Mouse (Mus musculus): ENCODE data around the gene Focad. TPM values are rescaled to one million over a fixed set of nuclear protein-coding genes. Genes with fewer than 3 reads are reported as not detected.

Gene Focad
- polyA plus RNA-seq, 1 experiment = 9.5 TPM

DNA sequence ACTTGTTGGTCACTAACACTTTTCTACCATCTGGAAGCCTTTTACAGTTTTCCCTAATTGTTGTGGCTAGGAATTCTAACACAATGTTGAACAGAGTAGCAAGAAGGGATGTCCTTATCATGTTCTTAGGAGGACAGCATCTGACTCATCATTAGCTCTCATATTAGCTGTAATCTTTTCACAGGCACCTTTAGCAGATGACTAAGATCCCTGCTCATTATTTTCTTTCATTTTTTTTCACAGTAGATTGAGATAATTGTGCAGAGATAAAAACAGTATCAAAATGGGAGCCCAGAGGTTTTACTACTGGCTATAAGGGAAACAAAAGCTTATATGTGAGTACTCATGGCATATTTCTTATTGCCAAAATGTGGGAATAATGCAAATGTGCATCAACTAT is 330.1 kb downstream of the Focad start:
- Histone ChIP-seq H3K4me3 (replicated peaks; ENCODE audit: extremely low read depth, low read depth, low read length) (no peak overlapping the region), H3K4me1 (ENCODE audit: control insufficient read depth, insufficient read depth, low read length) (no peaks in the 10 kb centered on the region)
- DNase-seq = no peak
- TF ChIP-seq POLR2A (IDR thresholded peaks at IDR 0.05; ENCODE audit: borderline replicate concordance, extremely low read depth, low read depth, low read length) = no peak
- no peak for TF ChIP-seq CTCF (IDR thresholded peaks at IDR 0.05; ENCODE audit: insufficient read depth, low read length)

DNA sequence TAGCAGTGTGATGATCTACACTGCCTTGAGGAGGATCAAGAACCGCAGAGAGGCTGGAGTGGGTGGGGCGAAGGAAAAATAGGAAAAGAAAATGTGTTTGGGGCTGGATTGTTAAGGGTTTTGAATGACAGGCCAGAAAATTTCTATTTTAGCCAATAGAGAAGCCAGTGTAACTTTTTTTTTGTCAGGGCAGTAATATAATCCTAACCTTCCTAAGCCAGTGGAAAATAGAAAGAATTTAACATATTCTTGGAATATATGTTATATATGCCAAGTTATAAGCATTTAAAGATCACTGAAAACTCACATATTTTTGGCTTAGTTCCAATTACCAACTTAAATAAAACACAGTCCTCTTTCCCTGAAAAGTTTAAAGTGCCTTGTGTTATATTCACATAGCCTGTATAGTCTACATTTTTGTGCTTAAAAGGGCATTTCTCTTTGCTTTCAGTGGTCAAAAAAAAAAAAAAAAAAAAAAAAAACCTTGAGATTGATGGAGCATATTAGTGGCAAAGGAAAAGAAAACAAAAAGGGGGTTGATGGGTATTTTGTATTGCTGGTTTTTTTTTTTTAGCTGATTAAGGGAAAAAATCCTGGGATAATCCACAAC is 333.3 kb downstream of the Focad start:
- no peak for TF ChIP-seq CTCF (IDR thresholded peaks at IDR 0.05; ENCODE audit: insufficient read depth, low read length)
- no peak for TF ChIP-seq POLR2A (IDR thresholded peaks at IDR 0.05; ENCODE audit: borderline replicate concordance, extremely low read depth, low read depth, low read length)
- Histone ChIP-seq H3K4me1 (ENCODE audit: control insufficient read depth, insufficient read depth, low read length) (no peaks in the 10 kb centered on the region), H3K4me3 (replicated peaks; ENCODE audit: extremely low read depth, low read depth, low read length) (no peak overlapping the region)
- DNase-seq = no peak
- 91% methylated on average over 2 of the region's 2 CpGs for WGBS

DNA sequence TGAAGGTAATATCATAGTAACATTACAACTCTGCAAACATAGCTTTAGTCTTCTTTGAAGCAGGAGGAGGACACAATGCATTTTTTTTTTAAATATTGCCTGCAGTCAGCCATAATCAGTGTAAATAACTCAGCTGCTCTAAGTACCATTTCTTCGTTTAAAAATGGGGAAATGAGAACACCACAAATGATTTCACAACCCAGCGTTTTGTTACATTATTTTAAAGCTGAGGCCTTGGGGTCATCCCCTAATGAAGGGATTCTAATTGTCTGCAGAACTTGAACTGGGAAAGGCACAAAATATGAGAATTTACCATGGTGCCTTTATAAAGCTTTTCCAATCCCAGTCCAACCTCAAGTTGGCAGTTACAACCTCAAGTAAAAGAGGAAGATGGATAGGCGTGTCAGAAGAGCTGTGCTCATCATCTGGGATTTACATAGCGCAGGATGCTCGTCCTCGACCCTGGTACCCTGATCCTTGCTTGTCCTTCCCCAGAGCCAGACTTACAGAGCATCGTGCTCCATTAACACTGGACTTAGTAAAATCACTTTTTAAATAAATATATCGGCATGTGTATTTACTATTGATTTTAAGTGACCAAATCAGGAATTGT is 338.1 kb downstream of the Focad start:
- 74% methylated on average over 8 of the region's 8 CpGs for WGBS
- H3K4me3 ChIP-seq (replicated peaks; ENCODE audit: extremely low read depth, low read depth, low read length) = no peak overlapping the region
- H3K4me1 ChIP-seq (ENCODE audit: control insufficient read depth, insufficient read depth, low read length) = no peaks in the 10 kb centered on the region
- no peak for DNase-seq
- TF ChIP-seq POLR2A (IDR thresholded peaks at IDR 0.05; ENCODE audit: borderline replicate concordance, extremely low read depth, low read depth, low read length) (no peak), CTCF (IDR thresholded peaks at IDR 0.05; ENCODE audit: insufficient read depth, low read length) (no peak)

DNA sequence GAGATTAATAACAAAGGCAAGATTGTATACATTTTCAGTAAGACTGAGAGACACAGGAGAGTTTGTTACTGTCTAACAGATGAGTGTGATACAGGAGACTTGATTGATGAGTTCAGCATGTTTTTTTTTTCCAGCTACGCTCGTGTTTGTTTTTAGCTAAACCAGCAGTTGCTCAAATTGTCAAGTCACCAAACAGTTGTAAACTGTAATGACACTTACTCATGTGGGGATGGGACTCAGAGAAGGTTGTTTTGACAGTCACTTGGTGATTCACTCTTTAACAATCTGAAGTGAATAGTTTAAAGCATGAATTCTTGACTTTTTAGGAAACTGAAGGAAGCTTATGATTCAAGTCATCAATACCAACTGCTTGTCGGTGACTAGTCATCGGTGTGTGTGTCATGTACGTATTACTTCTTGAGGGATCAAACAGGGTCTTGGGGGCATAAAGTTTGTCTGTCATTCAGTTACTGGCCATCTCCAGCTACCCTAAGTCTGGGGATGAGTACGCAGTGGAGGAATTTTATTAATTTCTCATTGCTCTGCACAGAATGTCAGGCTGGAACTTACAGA is 342.2 kb downstream of the Focad start:
- TF ChIP-seq POLR2A (IDR thresholded peaks at IDR 0.05; ENCODE audit: borderline replicate concordance, extremely low read depth, low read depth, low read length) (no peak), CTCF (IDR thresholded peaks at IDR 0.05; ENCODE audit: insufficient read depth, low read length) (no peak)
- DNase-seq = no peak
- no peaks in the 10 kb centered on the region; the same call in 1 of the 2 replicates for H3K4me1 ChIP-seq (ENCODE audit: control insufficient read depth, insufficient read depth, low read length)
- WGBS = 68% methylated on average over 6 of the region's 6 CpGs
- no peak overlapping the region for H3K4me3 ChIP-seq (replicated peaks; ENCODE audit: extremely low read depth, low read depth, low read length)

DNA sequence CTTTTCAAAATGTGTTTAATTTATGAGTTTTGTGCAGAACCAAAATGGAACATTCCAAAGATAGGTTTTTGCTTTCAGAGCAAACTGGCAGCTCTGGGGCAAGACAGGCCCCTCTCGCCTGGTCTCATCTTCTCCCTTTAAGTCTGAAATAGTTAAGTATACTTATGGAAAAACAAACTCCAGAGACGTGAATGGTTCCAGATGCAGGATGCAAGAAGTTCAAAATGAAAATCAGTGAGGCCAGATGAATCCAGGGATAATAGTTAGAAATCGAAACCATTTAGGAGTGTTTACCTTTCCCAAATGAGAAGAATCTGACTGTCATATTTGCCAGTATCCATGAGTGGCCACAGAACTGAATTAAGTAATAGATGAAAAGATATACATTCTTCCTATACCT is 342.7 kb downstream of the Focad start:
- no peaks in the 10 kb centered on the region; the same call in 1 of the 2 replicates for H3K4me1 ChIP-seq (ENCODE audit: control insufficient read depth, insufficient read depth, low read length)
- WGBS = 67% methylated on average over 3 of the region's 3 CpGs
- no peak for TF ChIP-seq POLR2A (IDR thresholded peaks at IDR 0.05; ENCODE audit: borderline replicate concordance, extremely low read depth, low read depth, low read length)
- TF ChIP-seq CTCF (IDR thresholded peaks at IDR 0.05; ENCODE audit: insufficient read depth, low read length) = no peak
- H3K4me3 ChIP-seq (replicated peaks; ENCODE audit: extremely low read depth, low read depth, low read length) = no peak overlapping the region
- no peak for DNase-seq

DNA sequence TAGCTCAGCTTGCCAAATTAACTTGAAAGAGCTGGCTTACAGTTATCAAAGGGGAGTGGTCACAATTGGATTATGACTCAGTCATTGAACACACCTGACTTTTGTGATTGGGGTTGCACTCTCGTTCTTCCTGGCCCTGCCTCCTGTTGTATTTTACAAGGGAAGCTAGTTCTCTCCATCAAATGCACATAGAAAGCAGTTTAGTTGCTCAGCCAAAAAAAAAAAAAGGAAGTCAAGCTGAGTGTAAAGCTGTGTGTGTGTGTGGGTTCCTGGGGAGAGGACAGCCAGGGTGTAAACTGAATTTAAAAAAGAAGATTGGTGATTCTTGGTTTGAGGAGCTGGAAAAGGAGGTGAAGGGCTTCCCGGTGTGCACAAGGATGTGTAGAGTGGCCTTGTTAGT is 343.5 kb downstream of the Focad start:
- no peak for DNase-seq
- H3K4me3 ChIP-seq (replicated peaks; ENCODE audit: extremely low read depth, low read depth, low read length) = no peak overlapping the region
- no peak for TF ChIP-seq CTCF (IDR thresholded peaks at IDR 0.05; ENCODE audit: insufficient read depth, low read length)
- no peak for TF ChIP-seq POLR2A (IDR thresholded peaks at IDR 0.05; ENCODE audit: borderline replicate concordance, extremely low read depth, low read depth, low read length)
- 27% methylated on average over 2 of the region's 2 CpGs for WGBS
- H3K4me1 ChIP-seq (ENCODE audit: control insufficient read depth, insufficient read depth, low read length) = no peaks in the 10 kb centered on the region; the same call in 1 of the 2 replicates

DNA sequence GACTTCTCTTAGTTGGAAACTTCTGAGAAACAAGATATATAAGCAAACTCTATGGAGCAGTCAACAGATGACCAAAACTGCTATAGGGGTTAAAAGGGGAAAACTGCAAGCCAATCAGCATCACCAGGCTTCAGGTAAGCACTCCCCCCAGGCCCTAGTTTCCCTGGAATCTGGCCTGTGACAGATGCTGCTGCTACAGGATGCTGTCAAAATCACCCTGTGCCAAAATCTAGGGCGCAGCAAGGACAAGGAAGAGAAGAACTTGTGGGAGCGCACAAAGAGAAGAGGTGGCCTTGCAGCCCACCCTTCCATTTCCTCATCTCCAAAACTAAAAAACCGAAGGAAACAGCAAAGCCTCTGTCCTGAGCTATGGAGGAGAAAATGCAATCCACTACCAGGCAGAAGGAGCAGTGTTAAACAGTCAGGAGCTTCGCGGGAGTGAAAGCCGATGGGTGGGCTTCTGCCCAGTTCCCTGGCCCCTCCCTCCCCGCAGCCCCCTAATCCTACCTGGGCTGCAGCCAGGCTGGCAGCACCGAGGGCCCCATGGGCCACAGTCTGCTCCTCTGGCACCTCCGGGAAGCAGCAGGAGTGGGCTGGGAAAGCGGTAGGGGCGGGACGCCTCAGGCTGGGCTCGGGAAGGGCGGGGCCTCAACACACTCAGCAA is 344.0 kb downstream of the Focad start, which contains the start of gene Hacd4:
TSS of gene Hacd4 (minus strand) at position 603 of the 664 bp plus-strand sequence.
- DNase-seq = peak; percentile 46
- 6% methylated on average over 14 of the region's 14 CpGs for WGBS
- no peaks in the 10 kb centered on the region; the same call in 1 of the 2 replicates for H3K4me1 ChIP-seq (ENCODE audit: control insufficient read depth, insufficient read depth, low read length)

DNA sequence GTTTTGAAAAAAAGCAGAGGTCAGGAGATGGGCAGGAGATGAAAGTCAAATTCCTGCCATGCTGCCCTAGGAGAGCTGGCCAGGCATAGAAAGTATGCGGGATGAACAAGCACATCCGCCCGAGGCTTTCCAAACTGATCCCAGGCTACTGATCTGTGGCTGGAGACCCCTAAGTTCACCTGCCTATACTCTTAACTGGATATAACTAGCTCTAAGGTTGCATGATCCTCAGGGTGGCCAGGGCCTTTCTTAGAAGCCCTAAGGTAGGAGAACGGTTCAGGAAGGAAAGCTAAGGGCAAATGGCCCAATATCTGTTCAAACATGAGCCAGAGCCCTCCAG is 344.5 kb downstream of the Focad start:
- no peak for DNase-seq
- H3K4me3 ChIP-seq (replicated peaks; ENCODE audit: extremely low read depth, low read depth, low read length) = no peak overlapping the region
- H3K4me1 ChIP-seq (ENCODE audit: control insufficient read depth, insufficient read depth, low read length) = no peaks in the 10 kb centered on the region; the same call in 1 of the 2 replicates
- TF ChIP-seq POLR2A (IDR thresholded peaks at IDR 0.05; ENCODE audit: borderline replicate concordance, extremely low read depth, low read depth, low read length) = no peak
- TF ChIP-seq CTCF (IDR thresholded peaks at IDR 0.05; ENCODE audit: insufficient read depth, low read length) = no peak
- WGBS = 6% methylated on average over 4 of the region's 4 CpGs

More for the DNA sequence above, 344.0 kb downstream of the Focad start, which contains the start of gene Hacd4:
- peak within 1 kb of the TSS; percentile 42 for H3K4me3 ChIP-seq (replicated peaks; ENCODE audit: extremely low read depth, low read depth, low read length)
- peak; percentile 29; the same call in 1 of the 2 replicates for TF ChIP-seq POLR2A (IDR thresholded peaks at IDR 0.05; ENCODE audit: borderline replicate concordance, extremely low read depth, low read depth, low read length)
- no peak for TF ChIP-seq CTCF (IDR thresholded peaks at IDR 0.05; ENCODE audit: insufficient read depth, low read length)

DNA sequence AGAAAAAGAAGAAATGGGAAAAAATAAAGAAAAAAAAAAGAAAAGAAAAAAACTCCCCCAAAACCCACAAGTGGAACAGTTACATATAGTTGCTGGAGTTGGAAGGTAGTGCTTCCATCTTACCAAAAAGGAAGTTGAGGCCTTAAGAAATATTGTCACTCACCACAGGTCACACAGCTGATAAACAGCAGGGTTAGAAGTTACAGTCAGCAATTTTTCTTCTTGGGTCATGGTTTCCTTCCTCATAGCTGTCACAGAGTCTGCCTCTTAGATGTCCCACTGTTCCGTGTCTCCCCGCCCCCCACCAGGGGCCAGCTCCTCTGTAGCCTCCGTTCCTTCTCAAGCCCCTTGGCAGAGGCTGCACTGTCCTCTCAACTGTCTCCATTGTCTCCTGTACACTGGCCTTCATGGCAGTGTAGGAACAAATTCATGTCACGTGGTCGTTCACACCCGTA is 345.3 kb downstream of the Focad start:
- no peak overlapping the region for H3K4me3 ChIP-seq (replicated peaks; ENCODE audit: extremely low read depth, low read depth, low read length)
- 70% methylated on average over 6 of the region's 6 CpGs for WGBS
- TF ChIP-seq POLR2A (IDR thresholded peaks at IDR 0.05; ENCODE audit: borderline replicate concordance, extremely low read depth, low read depth, low read length) = no peak
- no peak for TF ChIP-seq CTCF (IDR thresholded peaks at IDR 0.05; ENCODE audit: insufficient read depth, low read length)
- no peak for DNase-seq
- no peaks in the 10 kb centered on the region; the same call in 1 of the 2 replicates for H3K4me1 ChIP-seq (ENCODE audit: control insufficient read depth, insufficient read depth, low read length)
